Mouse (Mus musculus): ENCODE measurements at regions not wholly inside any gene's neighbourhood (a gene's known extent, or its start where the extent isn't known, plus 50 kb on each side); places are given as distances from the start of the nearest gene placed in this dataset.

DNA sequence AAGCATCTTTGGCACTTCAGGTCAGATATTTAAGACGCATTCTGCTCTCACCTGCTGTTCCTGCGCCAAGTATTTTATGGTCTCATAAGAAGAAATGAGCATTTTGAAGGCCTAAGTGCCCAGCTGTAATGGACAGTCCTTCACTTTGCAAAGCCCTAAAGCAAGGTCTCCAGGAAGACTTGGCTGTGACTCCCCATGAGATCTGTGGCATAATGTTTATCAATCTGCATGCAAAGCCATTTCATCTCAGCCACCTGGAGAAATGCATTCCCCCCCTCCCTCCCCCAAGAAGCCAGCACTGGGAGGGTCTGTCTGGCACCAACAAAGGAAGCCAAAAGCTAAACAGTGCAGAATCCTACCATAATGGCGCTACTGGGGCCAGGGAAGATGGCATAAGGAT lies 437.4 kb downstream of the Slc4a3 start:
- no peak for DNase-seq (ENCODE audit: extremely low read depth, insufficient read length, low spot score)

DNA sequence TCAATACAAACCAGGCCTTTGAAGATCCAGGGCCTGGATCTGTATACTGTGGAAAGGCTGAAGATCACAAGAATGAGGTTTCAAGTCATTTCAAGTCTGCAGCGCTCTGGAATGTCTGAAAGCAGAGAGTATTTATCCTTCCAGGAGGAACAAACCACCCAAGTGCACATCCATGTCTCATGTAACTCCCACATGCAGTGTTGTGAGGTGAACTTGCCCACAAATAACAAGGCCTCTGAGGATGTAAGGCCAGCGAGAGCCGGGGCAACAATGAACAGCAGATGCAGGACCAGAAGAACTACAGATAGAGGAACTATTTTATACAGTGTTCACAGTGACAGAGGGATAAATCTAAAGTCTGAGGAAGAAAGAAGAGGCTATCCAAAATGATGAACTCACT lies 442.4 kb downstream of the Slc4a3 start:
- no peak for DNase-seq (ENCODE audit: extremely low read depth, insufficient read length, low spot score)

GRCm38 (mm10) chr1:75992039-75992438 lies 446.0 kb downstream of the Slc4a3 start:
- DNase-seq (ENCODE audit: extremely low read depth, insufficient read length, low spot score) = no peak

DNA sequence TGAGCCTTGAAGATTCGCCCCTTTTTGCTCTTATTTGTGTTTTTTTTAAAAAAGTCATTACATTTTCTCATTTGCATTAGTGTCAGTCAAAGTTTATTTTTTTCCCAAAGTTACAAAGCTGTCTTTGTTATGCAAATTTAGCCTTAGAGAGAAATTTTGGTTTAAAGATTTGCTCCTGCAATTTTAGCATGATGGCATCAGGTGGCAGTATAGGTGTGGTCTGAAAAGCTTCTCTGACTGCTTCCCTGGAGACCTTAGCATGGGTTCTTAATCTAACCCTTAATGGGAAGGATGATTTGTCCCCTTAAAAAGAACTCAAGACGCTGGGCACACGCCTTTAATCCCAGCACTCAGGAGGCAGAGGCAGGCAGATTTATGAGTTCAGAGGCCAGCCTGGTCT lies 451.2 kb downstream of the Slc4a3 start:
- no peak for DNase-seq (ENCODE audit: extremely low read depth, insufficient read length, low spot score)

GRCm38 (mm10) chr1:76001124-76001523 lies 455.1 kb downstream of the Slc4a3 start:
- DNase-seq (ENCODE audit: extremely low read depth, insufficient read length, low spot score) = no peak

DNA sequence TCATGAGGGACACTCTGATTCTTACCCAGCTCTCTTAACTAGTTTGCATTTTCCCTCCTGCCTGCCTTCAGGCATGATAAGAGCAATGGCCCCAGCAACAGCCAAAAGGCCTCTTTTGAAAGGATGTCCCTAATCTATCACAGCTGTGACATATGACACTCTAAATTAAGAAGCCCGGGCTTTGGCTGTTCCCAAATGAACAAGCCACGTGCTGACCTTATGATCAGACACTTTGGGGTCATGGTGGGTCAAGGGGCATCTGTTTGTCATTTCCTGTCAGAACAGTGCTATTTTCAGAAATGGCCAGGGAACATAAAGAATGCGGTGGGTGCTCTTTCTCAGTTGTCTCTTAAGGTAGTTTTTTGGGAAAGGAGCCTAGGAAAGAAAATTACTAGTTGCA lies 463.5 kb downstream of the Slc4a3 start:
- no peak for DNase-seq (ENCODE audit: extremely low read depth, insufficient read length, low spot score)

- DNase-seq (ENCODE audit: extremely low read depth, insufficient read length, low spot score) = no peak
Measured at GRCm38 (mm10) chr1:76010212-76010800, 464.2 kb downstream of the Slc4a3 start.

GRCm38 (mm10) chr1:76018588-76018987 lies 472.5 kb downstream of the Slc4a3 start:
- no peak for DNase-seq (ENCODE audit: extremely low read depth, insufficient read length, low spot score)

GRCm38 (mm10) chr1:76019071-76019470 lies 473.0 kb downstream of the Slc4a3 start:
- DNase-seq (ENCODE audit: extremely low read depth, insufficient read length, low spot score) = no peak

GRCm38 (mm10) chr1:76024650-76025049 lies 478.6 kb downstream of the Slc4a3 start:
- no peak for DNase-seq (ENCODE audit: extremely low read depth, insufficient read length, low spot score)

- DNase-seq (ENCODE audit: extremely low read depth, insufficient read length, low spot score) = no peak
Measured at GRCm38 (mm10) chr1:76025389-76025788, 479.3 kb downstream of the Slc4a3 start.

- DNase-seq (ENCODE audit: extremely low read depth, insufficient read length, low spot score) = no peak
Measured at GRCm38 (mm10) chr1:76029059-76029458, 483.0 kb downstream of the Slc4a3 start.

DNA sequence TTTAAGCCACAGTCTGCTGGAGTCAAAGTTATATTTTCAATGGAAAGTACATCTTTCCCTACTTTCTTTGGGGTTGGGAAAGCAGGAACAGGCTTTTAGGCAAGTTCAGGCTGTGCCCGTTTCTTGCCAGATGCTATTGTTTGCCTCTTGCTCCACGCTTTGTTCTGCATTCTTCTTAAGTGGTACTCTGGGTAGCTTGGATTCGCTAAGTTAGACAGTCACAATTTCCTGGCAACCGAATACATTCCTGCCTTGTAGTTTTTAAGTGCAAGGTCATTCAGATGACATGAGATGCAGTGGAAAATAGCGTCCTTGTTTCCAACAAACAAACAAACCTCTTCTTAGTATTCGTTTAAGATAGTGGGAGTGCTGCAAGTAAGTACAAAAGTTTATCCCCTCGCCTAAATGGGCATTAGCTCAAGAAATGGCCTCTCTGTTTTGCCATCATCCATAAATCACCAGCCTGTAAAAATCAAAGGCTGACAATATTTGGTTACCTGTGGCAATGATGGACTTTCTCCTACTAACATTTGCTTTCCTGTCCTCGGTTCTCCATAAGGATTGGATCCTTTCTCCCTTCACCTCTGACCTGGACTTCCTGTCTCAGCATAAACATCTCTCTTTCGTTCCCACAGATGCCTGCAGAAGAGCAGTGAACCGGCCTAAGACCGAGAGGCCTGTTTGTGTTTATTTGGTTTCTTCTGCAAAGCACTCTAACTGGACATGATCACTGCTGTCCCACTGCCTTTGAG lies 485.3 kb downstream of the Slc4a3 start:
- no peak for DNase-seq (ENCODE audit: extremely low read depth, insufficient read length, low spot score)

DNA sequence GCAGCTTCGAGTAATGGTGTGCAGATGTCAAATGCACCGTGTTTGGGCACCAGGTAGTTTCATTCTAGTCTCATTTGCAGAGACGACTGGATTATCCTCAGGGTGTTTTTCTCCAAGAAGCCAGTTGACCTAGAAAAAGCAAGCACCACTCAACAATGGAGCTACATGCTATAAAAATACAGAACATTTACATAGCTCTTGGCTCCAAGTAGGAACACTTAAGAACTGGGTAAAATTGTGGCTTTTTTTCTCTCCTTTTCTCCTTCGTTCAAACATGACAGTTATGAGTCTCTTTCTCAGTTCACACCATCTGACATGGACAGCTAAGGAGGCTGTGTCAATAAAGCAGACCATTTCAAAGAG lies 485.8 kb downstream of the Slc4a3 start:
- no peak for DNase-seq (ENCODE audit: extremely low read depth, insufficient read length, low spot score)

GRCm38 (mm10) chr1:76032626-76033025 lies 486.6 kb downstream of the Slc4a3 start:
- no peak for DNase-seq (ENCODE audit: extremely low read depth, insufficient read length, low spot score)

- DNase-seq (ENCODE audit: extremely low read depth, insufficient read length, low spot score) = no peak
Measured at GRCm38 (mm10) chr1:76036316-76036715, 490.2 kb downstream of the Slc4a3 start.

DNA sequence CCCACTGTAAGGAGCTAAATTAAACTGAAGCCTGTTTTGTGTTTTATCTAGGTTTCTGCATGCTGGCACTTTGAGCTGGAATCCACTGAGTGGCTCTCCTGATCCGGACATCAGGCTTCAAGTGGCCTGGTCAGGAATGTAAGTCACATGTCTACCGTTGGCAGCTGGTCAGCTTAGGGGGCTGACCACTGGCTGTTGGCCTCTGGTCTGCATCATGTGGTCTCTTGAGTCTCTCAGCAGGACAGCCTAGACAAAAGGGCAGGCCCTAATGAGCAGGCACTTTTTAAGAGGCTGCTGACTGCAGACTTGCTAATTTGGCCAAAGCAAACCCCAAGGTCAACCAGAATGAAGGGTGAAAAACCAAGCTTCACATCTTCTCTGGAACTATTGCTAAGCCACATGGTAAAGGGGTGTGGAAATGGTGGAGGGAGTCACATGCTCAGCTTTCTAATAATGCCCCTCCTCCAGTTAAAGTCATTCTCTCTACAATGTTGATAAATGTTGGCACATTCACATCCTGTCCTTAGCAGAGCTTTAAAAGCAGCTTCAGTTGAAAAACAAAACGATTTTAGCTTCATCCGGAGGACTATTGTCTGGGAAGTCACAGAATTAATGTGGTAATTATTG lies 493.1 kb downstream of the Slc4a3 start:
- no peak for DNase-seq (ENCODE audit: extremely low read depth, insufficient read length, low spot score)

- DNase-seq (ENCODE audit: extremely low read depth, insufficient read length, low spot score) = no peak
Measured at GRCm38 (mm10) chr1:76039661-76040060, 493.6 kb downstream of the Slc4a3 start.

DNA sequence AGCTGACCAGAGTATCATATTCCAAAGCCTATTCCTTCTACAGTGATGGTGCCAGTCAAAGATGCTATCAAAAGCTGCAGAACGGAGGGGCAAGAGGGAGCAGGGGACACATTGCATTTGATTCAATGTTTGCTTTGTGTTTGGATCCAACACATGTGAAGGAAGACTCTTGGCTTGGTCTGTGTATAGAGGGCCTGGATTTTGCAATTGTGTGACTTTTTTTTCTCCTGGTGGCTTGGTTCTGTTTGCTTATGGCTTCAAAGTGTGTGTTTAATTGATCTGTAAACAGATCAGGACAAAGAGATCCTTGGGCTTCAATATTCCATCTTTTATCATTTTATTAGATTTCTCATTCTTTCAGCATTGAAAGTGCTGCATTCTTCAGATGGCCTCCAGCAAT lies 504.2 kb downstream of the Slc4a3 start:
- no peak for DNase-seq (ENCODE audit: extremely low read depth, insufficient read length, low spot score)

DNA sequence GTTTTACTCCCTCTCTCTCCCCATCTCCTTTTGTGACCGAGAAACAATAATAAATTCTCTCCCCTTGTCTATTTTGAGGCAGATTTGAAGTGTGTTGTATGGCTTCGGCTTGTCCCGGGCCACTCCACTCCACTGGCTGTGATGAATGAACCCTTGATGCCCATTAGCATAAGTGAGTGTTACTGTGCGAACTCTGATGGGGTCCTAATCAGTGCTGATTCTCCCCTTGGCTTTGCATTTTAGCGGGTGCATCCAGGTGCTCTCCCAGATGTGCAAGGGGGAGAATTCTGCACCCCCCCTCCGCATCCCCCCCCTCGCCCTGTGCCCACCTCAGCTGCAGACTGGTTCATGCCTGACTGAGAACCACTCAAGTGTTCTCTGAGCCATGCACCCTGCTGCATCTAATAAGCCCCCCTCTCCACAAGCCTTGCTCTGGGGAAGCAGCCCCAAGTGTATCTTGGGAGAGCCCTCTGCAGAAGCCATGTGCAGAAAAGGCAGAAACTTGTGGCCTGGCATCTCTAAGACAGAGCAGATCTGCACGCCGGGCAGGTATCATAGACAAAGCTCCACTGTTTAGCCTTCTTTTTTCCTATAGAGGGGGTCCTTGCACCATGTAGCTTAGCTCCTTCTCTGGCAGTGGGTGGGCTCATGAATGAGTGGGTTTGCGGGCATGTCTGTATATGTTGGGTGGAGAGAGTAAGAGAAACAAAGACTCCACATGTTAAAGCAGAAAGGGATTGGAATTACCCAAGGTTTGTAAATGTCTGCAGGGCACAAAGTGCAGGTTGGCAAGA lies 507.5 kb downstream of the Slc4a3 start:
- DNase-seq (ENCODE audit: extremely low read depth, insufficient read length, low spot score) = no peak

DNA sequence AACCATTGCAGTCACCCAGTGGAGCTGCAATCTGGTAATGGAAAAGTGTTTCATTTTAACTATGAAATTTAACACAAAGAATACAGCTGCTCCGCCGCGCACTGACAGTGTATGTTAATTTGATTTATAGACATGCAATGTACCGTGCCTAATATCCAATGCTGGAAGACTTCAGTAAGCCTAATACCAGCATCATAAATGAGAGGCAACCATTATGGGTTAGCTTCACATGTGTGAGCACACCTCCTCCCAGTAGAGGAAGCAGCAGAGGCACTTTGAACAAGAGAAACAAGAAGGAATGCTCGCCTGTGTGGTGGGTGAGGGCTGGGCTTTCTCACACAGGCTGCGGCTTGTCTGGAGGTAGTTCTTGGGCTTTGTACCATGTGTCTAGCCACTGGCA lies 519.7 kb downstream of the Slc4a3 start:
- no peak for DNase-seq (ENCODE audit: extremely low read depth, insufficient read length, low spot score)

Measured in 3134 (cell line).